Mouse (Mus musculus) myocyte (in vitro differentiated cells): ENCODE measurements around the gene Anks3. TPM values are rescaled to one million over a fixed set of nuclear protein-coding genes. Genes with fewer than 3 reads are reported as not detected.

Experiments
- H3K27me3 ChIP-seq: one replicate; pipeline ENCODE4 v1.6.1; 2011; ENCODE audit not compliant: control insufficient read depth, insufficient read depth, insufficient read length
- H3K36me3 ChIP-seq: one replicate; pipeline ENCODE4 v1.6.1; 2011; ENCODE audit not compliant: control insufficient read depth, insufficient read depth
- H3K4me2 ChIP-seq: one replicate; pipeline ENCODE4 v1.6.1; 2011; ENCODE audit warnings: low read depth, control low read depth
- H3K4me3 ChIP-seq: one replicate; pipeline ENCODE4 v1.5.1; 2011; ENCODE audit warnings: mild to moderate bottlenecking, control low read depth, moderate library complexity
- H3K79me2 ChIP-seq: one replicate; pipeline ENCODE4 v1.6.1; 2011; ENCODE audit not compliant: control insufficient read depth, insufficient read depth
- H3ac ChIP-seq: one replicate; pipeline ENCODE4 v1.6.1; 2011; ENCODE audit not compliant: control insufficient read depth, insufficient read length
- CEBPB ChIP-seq: IDR thresholded peaks from 2 replicates; pipeline ENCODE4 v1.6.1; 2011; ENCODE audit warnings: mild to moderate bottlenecking, moderate library complexity; ENCODE audit not compliant: poor library complexity, insufficient read depth, severe bottlenecking
- E2F4 ChIP-seq: IDR thresholded peaks from one replicate; pipeline ENCODE4 v1.6.1; 2011; ENCODE audit warnings: mild to moderate bottlenecking, control low read depth, moderate library complexity; ENCODE audit not compliant: insufficient read depth
- MAX ChIP-seq: IDR thresholded peaks from one replicate; pipeline ENCODE4 v1.6.1; 2011; ENCODE audit warnings: low read depth, mild to moderate bottlenecking, control low read depth
- MYOD1 ChIP-seq, 3 experiments: IDR thresholded peaks; one replicate each; pipeline ENCODE4 v1.6.1; 2011; ENCODE audit warnings: control low read depth in 2 of 3, low read depth in 2 of 3, mild to moderate bottlenecking in 2 of 3, moderate library complexity in 1 of 3; ENCODE audit not compliant: insufficient read length in 2 of 3, control insufficient read depth in 1 of 3
- MYOG ChIP-seq, 3 experiments: IDR thresholded peaks; one replicate each; pipeline ENCODE4 v1.6.1; 2011; ENCODE audit warnings: control low read depth in 2 of 3, low read depth in 2 of 3, mild to moderate bottlenecking in 2 of 3; ENCODE audit not compliant: insufficient read length in 2 of 3, control insufficient read depth in 1 of 3, insufficient read depth in 1 of 3
- POLR2A ChIP-seq: IDR thresholded peaks from one replicate; pipeline ENCODE4 v1.6.1; 2011; ENCODE audit warnings: low read depth, mild to moderate bottlenecking, control low read depth, moderate library complexity; ENCODE audit not compliant: insufficient read length
- POLR2AphosphoS2 ChIP-seq: IDR thresholded peaks from one replicate; pipeline ENCODE4 v1.6.1; 2011; ENCODE audit warnings: low read depth, control low read depth; ENCODE audit not compliant: insufficient read length
- REST ChIP-seq: IDR thresholded peaks from one replicate; pipeline ENCODE4 v1.6.1; 2011; ENCODE audit warnings: mild to moderate bottlenecking, control low read depth, moderate library complexity; ENCODE audit not compliant: insufficient read depth, insufficient read length
- SRF ChIP-seq: IDR thresholded peaks from one replicate; pipeline ENCODE4 v1.6.1; 2011; ENCODE audit warnings: low read depth; ENCODE audit not compliant: control insufficient read depth, insufficient read length
- TCF12 ChIP-seq: IDR thresholded peaks from one replicate; pipeline ENCODE4 v1.6.1; 2011; ENCODE audit warnings: mild to moderate bottlenecking, control low read depth; ENCODE audit not compliant: poor library complexity, insufficient read depth, severe bottlenecking
- TCF3 ChIP-seq: IDR thresholded peaks from one replicate; pipeline ENCODE4 v1.6.1; 2011; ENCODE audit warnings: low read depth, control low read depth; ENCODE audit not compliant: insufficient read length
- USF1 ChIP-seq: IDR thresholded peaks from one replicate; pipeline ENCODE4 v1.6.1; 2011; ENCODE audit warnings: low read depth, mild to moderate bottlenecking, control low read depth, moderate library complexity
- polyA plus RNA-seq: library from polyadenylated mRNA; unstranded; fragments of >200 nt; fragmentation: generic; extraction: Trizol; gene quantifications from one replicate; pipeline ENCODE4 v1.2.1, GENCODE M21; 2012; ENCODE audit warnings: missing spikeins

Gene Anks3
- polyA plus RNA-seq, 1 experiment: 25.2 TPM

GRCm38 (mm10) chr16:4979755-4980380 is 15.9 kb upstream of the Anks3 start:
- Histone ChIP-seq H3ac (no peak overlapping the region), H3K79me2 (no peaks in the 10 kb centered on the region), H3K27me3 (peaks cover 12% of the 10 kb centered on the region), H3K4me3 (no peak overlapping the region), H3K4me2 (no peak overlapping the region), H3K36me3 (no peaks in the 10 kb centered on the region)
- TF ChIP-seq SRF (no peak), TCF3 (no peak), USF1 (no peak)

DNA sequence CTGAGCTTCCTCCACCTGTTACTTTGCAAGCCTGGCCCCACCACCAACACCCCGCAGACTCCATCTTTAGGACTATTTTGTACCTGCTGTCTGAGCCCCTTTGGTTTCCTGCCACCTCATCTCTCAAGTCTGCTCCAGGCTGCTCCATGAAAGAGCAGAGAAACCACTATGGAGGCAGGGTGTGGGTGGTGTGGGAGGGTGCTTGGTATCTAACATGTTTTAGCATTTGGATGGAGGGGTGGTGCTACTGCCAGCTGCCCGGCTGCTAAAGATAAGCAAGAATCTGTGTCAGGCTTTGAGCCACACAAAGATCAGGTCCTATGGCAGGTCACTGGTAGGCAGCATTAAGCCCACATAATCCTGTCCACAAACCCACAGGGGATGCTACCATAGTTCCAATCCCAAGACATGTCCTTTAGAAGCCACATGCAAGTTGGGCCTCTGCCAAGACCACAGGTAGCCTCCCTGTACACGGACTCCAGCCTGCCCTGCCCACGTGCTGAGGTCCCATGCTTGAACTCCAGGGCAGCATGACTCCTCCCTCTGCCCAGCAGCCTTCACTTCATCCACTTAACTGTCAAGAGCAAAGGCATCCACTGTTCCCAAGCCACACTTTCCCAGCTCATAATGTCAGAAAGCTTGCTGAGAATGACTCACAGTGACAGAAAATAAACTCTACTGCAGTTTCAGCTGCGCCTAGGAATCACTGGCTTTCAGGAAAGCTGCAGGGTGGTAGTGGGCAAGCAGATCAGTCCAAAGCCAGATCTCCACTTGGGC is 14.5 kb upstream of the Anks3 start:
- peak overlapping the region; percentile 36 for H3K4me2 ChIP-seq
- peaks cover 16% of the 10 kb centered on the region for H3K27me3 ChIP-seq
- no peaks in the 10 kb centered on the region for H3K36me3 ChIP-seq
- no peak overlapping the region for H3K4me3 ChIP-seq
- TF ChIP-seq POLR2AphosphoS2 (no peak), MYOG (IDR thresholded peaks at IDR 0.05; ENCODE audit: control insufficient read depth in 1 of 3, insufficient read depth in 1 of 3, insufficient read length in 2 of 3, low read depth in 2 of 3) (peak in 1 of 3 experiments; percentile 4), MYOD1 (IDR thresholded peaks at IDR 0.05; ENCODE audit: control insufficient read depth in 1 of 3, insufficient read length in 2 of 3, low read depth in 2 of 3) (peak in 2 of 3 experiments; percentile 14 to 54)
- no peaks in the 10 kb centered on the region for H3K79me2 ChIP-seq
- no peak overlapping the region for H3ac ChIP-seq

DNA sequence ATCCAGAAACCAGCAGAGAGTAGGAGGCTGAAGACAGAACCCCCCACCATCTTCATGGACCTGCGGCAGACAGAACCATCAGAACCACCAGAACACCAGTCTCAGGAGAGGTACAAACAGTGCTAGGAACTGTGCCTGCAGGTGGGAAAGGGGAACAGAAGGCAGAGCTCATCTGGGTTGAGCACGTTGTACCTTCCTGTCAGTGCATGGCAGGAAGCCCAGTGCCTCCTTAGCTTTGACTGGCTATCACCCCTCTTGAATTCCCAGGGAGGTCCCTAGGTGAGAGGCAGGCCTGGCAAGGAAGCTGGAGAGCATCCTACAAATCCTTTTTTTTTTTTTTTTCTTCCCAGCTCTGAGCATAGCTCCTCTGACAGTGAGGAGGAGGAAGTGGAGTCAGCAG is 12.2 kb upstream of the Anks3 start:
- Histone ChIP-seq H3K27me3 (peaks cover 16% of the 10 kb centered on the region), H3K4me2 (no peak overlapping the region), H3K4me3 (no peak overlapping the region), H3K79me2 (no peaks in the 10 kb centered on the region), H3ac (no peak overlapping the region), H3K36me3 (no peaks in the 10 kb centered on the region)
- no peak for TF ChIP-seq MYOD1 (IDR thresholded peaks at IDR 0.05; ENCODE audit: control insufficient read depth in 1 of 3, insufficient read length in 2 of 3, low read depth in 2 of 3)
- no peak for TF ChIP-seq POLR2AphosphoS2
- no peak for TF ChIP-seq TCF12
- TF ChIP-seq TCF3: no peak
- TF ChIP-seq MAX: no peak
- no peak for TF ChIP-seq USF1
- no peak for TF ChIP-seq MYOG (IDR thresholded peaks at IDR 0.05; ENCODE audit: control insufficient read depth in 1 of 3, insufficient read depth in 1 of 3, insufficient read length in 2 of 3, low read depth in 2 of 3)
- TF ChIP-seq SRF: no peak
- TF ChIP-seq POLR2A: no peak
- TF ChIP-seq CEBPB: no peak
- TF ChIP-seq E2F4: no peak
- TF ChIP-seq REST: no peak

GRCm38 (mm10) chr16:4974521-4974920 is 10.5 kb upstream of the Anks3 start:
- TF ChIP-seq CEBPB: no peak
- no peak for TF ChIP-seq POLR2A
- Histone ChIP-seq H3ac (no peak overlapping the region), H3K4me2 (no peak overlapping the region), H3K79me2 (no peaks in the 10 kb centered on the region), H3K4me3 (no peak overlapping the region), H3K27me3 (peaks cover 16% of the 10 kb centered on the region), H3K36me3 (no peaks in the 10 kb centered on the region)

DNA sequence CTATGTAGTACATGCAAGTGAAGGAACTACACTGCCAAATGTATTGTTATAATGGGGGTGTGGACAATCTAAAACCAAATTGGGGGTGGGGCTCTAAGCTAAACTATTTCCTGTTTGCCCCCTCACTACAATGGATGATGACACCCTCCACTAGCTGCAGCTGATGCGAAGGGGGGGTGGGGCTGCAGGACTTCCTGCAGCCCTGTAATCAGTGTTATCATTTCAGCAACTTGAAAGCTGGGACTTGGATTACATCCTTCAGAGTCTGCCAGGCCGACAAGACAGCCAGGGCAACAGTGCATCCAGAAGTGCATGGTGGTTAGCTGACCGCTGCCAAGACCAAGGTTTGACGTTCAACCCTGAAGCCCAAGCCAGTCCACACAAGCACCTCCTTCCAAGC is 7.6 kb upstream of the Anks3 start:
- peaks cover 14% of the 10 kb centered on the region for H3K27me3 ChIP-seq
- no peaks in the 10 kb centered on the region for H3K79me2 ChIP-seq

More for the DNA sequence above, 7.6 kb upstream of the Anks3 start:
- Histone ChIP-seq H3K4me2 (no peak overlapping the region), H3ac (no peak overlapping the region), H3K4me3 (no peak overlapping the region), H3K36me3 (no peaks in the 10 kb centered on the region)
- TF ChIP-seq CEBPB: no peak
- no peak for TF ChIP-seq POLR2AphosphoS2
- no peak for TF ChIP-seq E2F4
- no peak for TF ChIP-seq TCF3
- no peak for TF ChIP-seq TCF12
- no peak for TF ChIP-seq MAX
- TF ChIP-seq POLR2A: no peak
- TF ChIP-seq USF1: no peak
- TF ChIP-seq REST: no peak
